ENCODE assay signal across 21 mouse cellular contexts in the genomic region with DNA sequence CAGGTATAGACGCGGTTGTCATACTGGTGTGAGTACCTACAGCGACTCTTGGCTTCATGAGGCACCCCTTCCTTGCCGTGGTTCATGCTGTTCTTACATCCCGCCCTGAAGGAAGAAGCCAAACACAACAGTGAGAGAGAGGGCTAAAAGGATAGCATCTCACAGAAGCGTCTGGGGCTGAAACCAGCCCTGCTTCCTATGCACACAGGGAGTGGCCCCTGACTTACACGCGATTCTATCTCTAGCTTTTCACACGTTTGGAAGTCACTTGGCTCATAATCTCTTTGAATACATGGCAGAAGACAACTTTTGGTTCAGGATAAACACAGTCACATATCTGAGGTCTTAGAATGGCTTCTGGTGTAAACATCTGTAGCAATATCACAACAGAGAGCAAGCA.
"Had no signal": no experiment of that assay in that cellular context is flagged by ENCODE, and none has a peak within 500 bp of the region (broad histone marks: within the 10 kb centered on the region; RNA-seq: fewer than 3 reads in every experiment).

No protein-coding gene starts in this region.

- H3K9ac ChIP-seq: hindbrain, embryonic 15.5 days; limb, embryonic 13.5 days; lung, embryonic 14.5 days; midbrain, embryonic 13.5 days had no signal

- H3K9me3 ChIP-seq: hindbrain, embryonic 15.5 days; limb, embryonic 10.5 days; limb, embryonic 13.5 days; midbrain, embryonic 10.5 days; midbrain, embryonic 13.5 days had no signal

- H3K27ac ChIP-seq: hindbrain, embryonic 15.5 days; kidney, postnatal 0 days; left cerebral cortex, adult 2 months; limb, embryonic 10.5 days; limb, embryonic 13.5 days; macrophage; midbrain, embryonic 10.5 days; midbrain, embryonic 13.5 days; stomach, postnatal 0 days had no signal

- H3K4me3 ChIP-seq: hindbrain, embryonic 15.5 days; left cerebral cortex, adult 2 months; limb, embryonic 10.5 days; limb, embryonic 13.5 days; midbrain, embryonic 10.5 days; midbrain, embryonic 13.5 days; myocyte had no signal

- H3K4me1 ChIP-seq: hindbrain, embryonic 15.5 days; limb, embryonic 10.5 days; midbrain, embryonic 10.5 days; midbrain, embryonic 13.5 days had no signal

- ATAC-seq: intestine, postnatal 0 days; lung, postnatal 0 days; midbrain, embryonic 13.5 days; midbrain, embryonic 16.5 days had no signal

- DNase-seq: kidney, adult 2 months; kidney, postnatal 25 days; layer of hippocampus, postnatal 36 days; lung, embryonic 14.5 days; right cerebral cortex, adult 18-20 months; right cerebral cortex, postnatal 14 days; right cerebral cortex, postnatal 4 days; thymus, postnatal 36 days had no signal

- H3K27me3 ChIP-seq: hindbrain, embryonic 15.5 days; limb, embryonic 13.5 days; midbrain, embryonic 13.5 days had no signal

- H3K4me2 ChIP-seq: hindbrain, embryonic 15.5 days; limb, embryonic 13.5 days; lung, embryonic 14.5 days; midbrain, embryonic 13.5 days had no signal
